Mouse (Mus musculus) adrenal gland, postnatal 25 days (tissue): ENCODE data around the gene Lsamp. TPM values are rescaled to one million over a fixed set of nuclear protein-coding genes. Genes with fewer than 3 reads are reported as not detected.
A peak's percentile ranks its signal among the peaks of the same experiment; 100 is the strongest.

Source experiments
- DNase-seq: peaks from one replicate; pipeline ENCODE4 v3.0.0; 2021; ENCODE audit warnings: mixed read lengths
- total RNA-seq: library from RNA; stranded (reverse); gene quantifications from 2 replicates; pipeline ENCODE4 v1.2.3, GENCODE M21; 2021

Lsamp gene
- total RNA-seq, 1 experiment from 2014 or later = 8.0 TPM

- no peak for DNase-seq
Observed at GRCm38 (mm10) chr16:41551851-41552262, 1567.7 kb downstream of the Lsamp start.

GRCm38 (mm10) chr16:41557104-41557503 lies 1572.9 kb downstream of the Lsamp start:
- no peak for DNase-seq

- no peak for DNase-seq
Observed at GRCm38 (mm10) chr16:41565233-41565632, 1581.1 kb downstream of the Lsamp start.

GRCm38 (mm10) chr16:41588675-41589301 lies 1604.6 kb downstream of the Lsamp start:
- DNase-seq = no peak

- DNase-seq = no peak
Observed at GRCm38 (mm10) chr16:41612229-41612628, 1628.1 kb downstream of the Lsamp start.

- DNase-seq = no peak
Observed at GRCm38 (mm10) chr16:41623871-41624270, 1639.7 kb downstream of the Lsamp start.

- DNase-seq = no peak
Observed at GRCm38 (mm10) chr16:41633898-41634297, 1649.7 kb downstream of the Lsamp start.

- no peak for DNase-seq
Observed at GRCm38 (mm10) chr16:41640876-41641275, 1656.7 kb downstream of the Lsamp start.

GRCm38 (mm10) chr16:41653261-41653660 lies 1669.1 kb downstream of the Lsamp start:
- DNase-seq = no peak

GRCm38 (mm10) chr16:41674316-41675038 lies 1690.3 kb downstream of the Lsamp start:
- DNase-seq = no peak

- DNase-seq = no peak
Observed at GRCm38 (mm10) chr16:41675774-41676173, 1691.6 kb downstream of the Lsamp start.

GRCm38 (mm10) chr16:41692435-41692834 lies 1708.3 kb downstream of the Lsamp start:
- no peak for DNase-seq

GRCm38 (mm10) chr16:41701790-41702428 lies 1717.7 kb downstream of the Lsamp start:
- DNase-seq = no peak

GRCm38 (mm10) chr16:41728900-41729585 lies 1744.9 kb downstream of the Lsamp start:
- DNase-seq = no peak

- DNase-seq = no peak
Observed at GRCm38 (mm10) chr16:41729911-41730310, 1745.8 kb downstream of the Lsamp start.

- peak; percentile 16 for DNase-seq
Observed at GRCm38 (mm10) chr16:41745037-41745436, 1760.9 kb downstream of the Lsamp start.

- DNase-seq = no peak
Observed at GRCm38 (mm10) chr16:41746235-41746911, 1762.2 kb downstream of the Lsamp start.

- DNase-seq = no peak
Observed at GRCm38 (mm10) chr16:41747874-41748273, 1763.7 kb downstream of the Lsamp start.

- no peak for DNase-seq
Observed at GRCm38 (mm10) chr16:41748759-41749158, 1764.6 kb downstream of the Lsamp start.

GRCm38 (mm10) chr16:41764285-41764684 lies 1780.1 kb downstream of the Lsamp start:
- no peak for DNase-seq

- DNase-seq = no peak
Observed at GRCm38 (mm10) chr16:41771427-41772125, 1787.4 kb downstream of the Lsamp start.

- DNase-seq = no peak
Observed at GRCm38 (mm10) chr16:41777586-41777985, 1793.4 kb downstream of the Lsamp start.
